Mouse (Mus musculus) heart, embryonic 14.5 days (tissue): ENCODE measurements around the gene Furin. TPM values are rescaled to one million over a fixed set of nuclear protein-coding genes. Genes with fewer than 3 reads are reported as not detected.
A peak's percentile ranks its signal among the peaks of the same experiment; 100 is the strongest.

Experiments used
- ATAC-seq: fragments of 200-750 bp; cut with Nextera tagmentation; 2 replicates; pipeline ENCODE4 v1.8.0; 2017; ENCODE audit warnings: low read depth, moderate TSS enrichment; ENCODE audit not compliant: insufficient number of reproducible peaks, insufficient read depth, low FRiP score
- H3K27ac ChIP-seq, 2 experiments: fragments of 200-500 bp in 1 of 2; fragments of 300-500 bp in 1 of 2; sonication (generic) in 1 of 2; replicated peaks in 1 of 2; 2 replicates each; pipeline ENCODE4 v1.5.1; 2012 to 2014; ENCODE audit warnings: low read depth in 2 of 2, low read length in 2 of 2, control low read depth in 1 of 2, mild to moderate bottlenecking in 1 of 2, mixed read lengths in 1 of 2; ENCODE audit not compliant: control insufficient read depth in 1 of 2, insufficient read depth in 1 of 2
- H3K27me3 ChIP-seq: fragments of 300-500 bp; sonication (generic); 2 replicates; pipeline ENCODE4 v1.6.1; 2014; ENCODE audit warnings: mild to moderate bottlenecking, low read length, control low read depth; ENCODE audit not compliant: control insufficient read depth, insufficient read depth
- H3K36me3 ChIP-seq: fragments of 300-500 bp; sonication (generic); 2 replicates; pipeline ENCODE4 v1.6.1; 2014; ENCODE audit warnings: mild to moderate bottlenecking, control low read depth, low read length, mixed read lengths; ENCODE audit not compliant: control insufficient read depth, insufficient read depth
- H3K4me1 ChIP-seq, 2 experiments: fragments of 200-500 bp in 1 of 2; fragments of 300-500 bp in 1 of 2; sonication (generic) in 1 of 2; 2 replicates each; pipeline ENCODE4 v1.6.1; 2012 to 2014; ENCODE audit warnings: low read length in 2 of 2, control low read depth in 1 of 2, mixed read lengths in 1 of 2; ENCODE audit not compliant: control insufficient read depth in 2 of 2, insufficient read depth in 2 of 2
- H3K4me2 ChIP-seq: fragments of 300-500 bp; sonication (generic); 2 replicates; pipeline ENCODE4 v1.6.1; 2014; ENCODE audit warnings: mild to moderate bottlenecking, low read length
- H3K4me3 ChIP-seq, 2 experiments: fragments of 200-500 bp in 1 of 2; fragments of 300-500 bp in 1 of 2; sonication (generic) in 1 of 2; 2 replicates each; pipeline ENCODE4 v1.5.1; 2012 to 2014; ENCODE audit warnings: low read length in 2 of 2, mild to moderate bottlenecking in 2 of 2, control low read depth in 1 of 2, low read depth in 1 of 2, moderate library complexity in 1 of 2; ENCODE audit not compliant: control insufficient read depth in 1 of 2, insufficient read depth in 1 of 2
- H3K9ac ChIP-seq: fragments of 300-500 bp; sonication (generic); 2 replicates; pipeline ENCODE4 v1.6.1; 2014; ENCODE audit warnings: mild to moderate bottlenecking, low read length
- H3K9me3 ChIP-seq: fragments of 300-500 bp; sonication (generic); 2 replicates; pipeline ENCODE4 v1.6.1; 2016; ENCODE audit warnings: low read length, control low read depth; ENCODE audit not compliant: control insufficient read depth
- WGBS: fragments of 180-500 bp; shearing (Covaris S2); extraction: QIAGEN DNeasy Blood & Tissue Kit; methylation state at CpG from one replicate; pipeline ENCODE4 v1.1.7; 2014; 5-methylcytosine and 5-hydroxymethylcytosine counted together
- polyA plus RNA-seq: library from polyadenylated mRNA; unstranded; fragments of >200 nt; fragmentation: Nextera tagmentation; extraction: Ambion mirVana; gene quantifications from 2 replicates; pipeline ENCODE4 v1.2.1, GENCODE M21; 2014

Gene Furin
- polyA plus RNA-seq, 1 experiment from 2014 or later = 25.2 TPM

DNA sequence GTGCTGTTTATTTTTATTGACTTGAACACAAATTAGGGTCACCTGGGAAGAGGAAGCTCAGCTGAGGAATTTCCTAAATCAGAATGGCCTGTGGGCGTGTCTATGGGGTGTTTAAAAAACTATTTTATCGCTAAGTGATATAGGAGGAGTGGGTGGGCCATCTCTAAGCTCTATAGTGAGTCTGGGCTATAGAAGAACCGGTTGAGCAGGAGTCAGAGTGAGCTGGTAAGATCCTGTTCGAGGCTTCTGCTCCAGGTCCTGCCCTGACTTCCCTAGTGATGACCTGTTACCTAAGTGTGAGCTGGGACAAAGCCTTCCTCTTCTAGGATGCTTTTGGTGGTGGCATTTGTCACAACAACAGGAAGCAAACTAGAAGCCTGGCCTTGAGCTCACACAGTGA is 35.4 kb upstream of the Furin start:
- 79% methylated on average over 4 of the region's 4 CpGs for WGBS

DNA sequence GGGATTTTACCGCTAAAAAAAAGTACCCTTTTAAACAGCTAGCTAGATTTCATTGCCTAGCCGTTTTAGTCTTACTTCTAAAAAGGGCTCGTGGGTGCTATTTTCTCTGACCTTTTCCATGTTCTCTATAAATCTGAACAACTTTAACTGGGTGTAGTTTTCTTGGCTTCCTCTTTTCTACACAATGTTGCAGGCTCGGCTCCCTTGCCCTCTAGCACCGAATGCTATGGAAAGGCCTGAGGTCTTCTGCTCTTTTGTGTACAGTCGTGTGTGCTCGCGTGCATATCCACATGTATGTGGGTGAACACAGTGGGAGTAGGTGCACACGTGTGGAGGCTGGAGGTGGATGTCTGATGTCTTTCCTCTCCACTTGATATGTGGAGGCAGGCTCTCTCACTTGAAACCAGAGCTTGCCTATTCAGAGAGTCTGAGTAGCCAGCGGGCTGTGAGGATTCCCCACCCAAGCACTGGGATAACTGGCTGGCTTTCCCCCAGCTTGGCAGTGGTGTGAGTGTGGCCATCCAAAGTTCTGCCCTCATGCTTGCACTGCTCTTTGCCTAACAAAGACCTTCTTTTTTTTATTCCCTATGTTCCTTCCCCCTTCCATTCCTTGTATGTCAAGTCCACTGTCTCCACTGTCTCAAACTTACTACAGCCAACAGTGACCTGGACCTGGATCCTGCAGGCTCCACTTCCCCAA is 34.7 kb upstream of the Furin start:
- no peak overlapping the region; the same call in 1 of the 2 replicates for H3K9ac ChIP-seq
- no peak overlapping the region for H3K4me3 ChIP-seq
- ATAC-seq = no peak
- no peak overlapping the region for H3K4me2 ChIP-seq
- peaks cover 45 to 48% of the 10 kb centered on the region in 2 experiments for H3K4me1 ChIP-seq
- no peak overlapping the region for H3K27ac ChIP-seq
- no peaks in the 10 kb centered on the region for H3K27me3 ChIP-seq
- H3K9me3 ChIP-seq = no peaks in the 10 kb centered on the region
- no peaks in the 10 kb centered on the region for H3K36me3 ChIP-seq
- 83% methylated on average over 10 of the region's 10 CpGs for WGBS

More for the DNA sequence above, 35.4 kb upstream of the Furin start:
- no peak for ATAC-seq
- Histone ChIP-seq H3K27me3 (no peaks in the 10 kb centered on the region), H3K4me2 (no peak overlapping the region), H3K9me3 (no peaks in the 10 kb centered on the region), H3K36me3 (no peaks in the 10 kb centered on the region), H3K4me1 (peaks cover 46 to 50% of the 10 kb centered on the region in 2 experiments), H3K4me3 (no peak overlapping the region), H3K9ac (no peak overlapping the region), H3K27ac (no peak overlapping the region)

DNA sequence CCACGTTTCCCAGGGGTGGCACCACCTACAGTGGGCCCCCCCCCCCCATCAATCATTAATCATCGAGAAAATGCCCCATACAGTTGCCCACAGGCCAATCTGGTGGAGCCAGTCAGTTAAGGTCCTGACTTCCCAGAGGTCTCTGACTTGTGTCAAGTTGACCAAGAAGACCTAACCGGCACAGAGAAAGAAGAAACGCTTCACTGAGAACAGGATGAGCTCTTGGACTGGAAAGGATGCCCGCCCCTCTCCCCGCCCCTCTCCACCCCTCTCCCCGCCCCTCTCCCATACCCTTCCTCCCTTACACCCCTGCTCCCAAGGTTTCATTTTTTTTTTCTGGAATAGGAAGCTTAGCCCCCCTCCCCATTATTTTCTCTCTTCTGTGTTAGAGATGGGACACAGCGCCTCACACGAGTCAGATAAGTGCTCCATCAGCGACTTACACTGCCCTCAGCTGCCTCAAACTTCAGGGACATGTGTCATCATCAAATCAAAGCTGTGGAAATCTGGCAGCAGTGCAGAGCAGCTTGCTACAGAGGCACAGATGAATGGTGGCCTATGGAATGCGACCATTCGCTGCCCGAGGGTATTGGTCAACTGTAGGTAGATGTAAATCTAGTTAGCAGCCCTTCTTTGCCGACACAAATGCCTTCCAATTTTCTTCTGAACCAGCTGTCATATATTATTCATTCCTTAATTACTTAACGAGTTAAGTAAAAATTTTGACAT is 34.0 kb upstream of the Furin start:
- no peak for ATAC-seq
- no peaks in the 10 kb centered on the region for H3K36me3 ChIP-seq
- H3K9me3 ChIP-seq = no peaks in the 10 kb centered on the region
- 18% methylated on average over 15 of the region's 15 CpGs for WGBS
- no peaks in the 10 kb centered on the region for H3K27me3 ChIP-seq
- H3K4me2 ChIP-seq = peak overlapping the region; percentile 41
- peak overlapping the region in 1 of 2 experiments; percentile 24; a peak in 1 of 4 replicates for H3K27ac ChIP-seq
- peak overlapping the region in 1 of 2 experiments; percentile 3; a peak in 1 of 4 replicates for H3K4me3 ChIP-seq
- H3K9ac ChIP-seq = peak overlapping the region; percentile 21; the same call in 1 of the 2 replicates
- peaks cover 38 to 40% of the 10 kb centered on the region in 2 experiments for H3K4me1 ChIP-seq

DNA sequence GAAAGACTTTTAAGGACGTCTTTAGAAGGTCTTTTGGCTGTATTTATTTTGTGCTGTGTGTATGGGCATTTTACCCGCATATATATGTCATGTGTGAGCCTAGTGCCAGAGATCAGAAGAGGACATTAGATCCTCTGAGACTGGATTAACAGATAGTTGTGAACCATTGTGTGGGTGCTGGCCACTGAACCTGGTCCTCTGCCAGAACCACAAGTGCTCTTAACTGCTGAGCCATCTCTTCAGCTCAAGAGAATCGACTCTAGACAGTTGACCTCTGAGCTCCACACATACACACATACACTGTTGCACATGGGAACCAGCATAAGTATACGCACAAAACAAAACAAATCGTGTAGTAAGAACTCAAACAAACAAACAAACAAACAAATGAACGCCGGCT is 31.3 kb upstream of the Furin start:
- no peaks in the 10 kb centered on the region for H3K9me3 ChIP-seq
- H3K9ac ChIP-seq = no peak overlapping the region
- no peak overlapping the region for H3K4me3 ChIP-seq
- H3K27ac ChIP-seq = no peak overlapping the region
- no peaks in the 10 kb centered on the region for H3K27me3 ChIP-seq
- peaks cover 17 to 22% of the 10 kb centered on the region in 2 experiments for H3K4me1 ChIP-seq
- H3K4me2 ChIP-seq = no peak overlapping the region
- 82% methylated on average over 7 of the region's 7 CpGs for WGBS
- no peak for ATAC-seq
- H3K36me3 ChIP-seq = no peaks in the 10 kb centered on the region

DNA sequence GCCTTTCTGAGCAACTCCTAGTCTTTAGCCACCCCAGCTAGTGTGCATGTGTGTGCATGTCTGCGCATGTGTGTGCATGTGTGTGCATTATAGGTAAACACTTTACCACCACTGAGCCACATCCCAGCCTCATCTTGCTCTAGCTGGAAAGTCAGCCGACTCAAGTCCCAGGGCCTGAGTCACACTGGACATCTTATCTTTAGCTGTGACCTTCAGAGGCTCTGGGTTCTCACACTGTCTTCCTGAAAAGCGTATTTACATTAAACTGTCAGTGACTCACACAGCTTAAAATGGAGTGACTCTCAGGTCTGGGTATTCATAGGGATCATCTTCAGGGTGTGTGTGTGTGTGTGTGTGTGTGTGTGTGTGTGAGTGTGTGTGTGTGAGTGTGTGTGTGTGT is 30.4 kb upstream of the Furin start:
- Histone ChIP-seq H3K4me3 (no peak overlapping the region), H3K27me3 (no peaks in the 10 kb centered on the region), H3K9ac (no peak overlapping the region), H3K9me3 (no peaks in the 10 kb centered on the region), H3K4me2 (no peak overlapping the region), H3K36me3 (no peaks in the 10 kb centered on the region), H3K4me1 (peaks cover 17 to 22% of the 10 kb centered on the region in 2 experiments), H3K27ac (peak overlapping the region in 1 of 2 experiments; percentile 39; a peak in 1 of 4 replicates)
- 0 out of 2 replicates have a peak, but pooled peaks have one; percentile 42 for ATAC-seq
- 37% methylated on average over 3 of the region's 3 CpGs for WGBS

DNA sequence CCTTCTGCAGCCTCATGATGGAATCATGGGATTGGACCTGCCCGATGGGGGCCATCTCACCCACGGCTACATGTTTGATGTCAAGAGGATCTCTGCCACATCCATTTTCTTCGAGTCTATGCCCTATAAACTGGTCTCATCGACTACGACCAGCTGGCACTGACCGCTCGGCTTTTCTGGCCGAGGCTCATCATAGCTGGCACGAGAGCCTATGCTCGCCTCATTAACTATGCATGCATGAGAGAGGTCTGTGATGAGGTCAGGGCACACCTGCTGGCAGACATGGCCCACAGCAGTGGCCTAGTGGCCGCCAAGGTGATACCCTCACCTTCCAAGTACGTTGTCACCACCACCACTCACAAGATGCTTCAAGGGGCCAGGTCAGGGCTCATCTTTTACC is 24.4 kb upstream of the Furin start:
- 91% methylated on average over 12 of the region's 12 CpGs for WGBS

DNA sequence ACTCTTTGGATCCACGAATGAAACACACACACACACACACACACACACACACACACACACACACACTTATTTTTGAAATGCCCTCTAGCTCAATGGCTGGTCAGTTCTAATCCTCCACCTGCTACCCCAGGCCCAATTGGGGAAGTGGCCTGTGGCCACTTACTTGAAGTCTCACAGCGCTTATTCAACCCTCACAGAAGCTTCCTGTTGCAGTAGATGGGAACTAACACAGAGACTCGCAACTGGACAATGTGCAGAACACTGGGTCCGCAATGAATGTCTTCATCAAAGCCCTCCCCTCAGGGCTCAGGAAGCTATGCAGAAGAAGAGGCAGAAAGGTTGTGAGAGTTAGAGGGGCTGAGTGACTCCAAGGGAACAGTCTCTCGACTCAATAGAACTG is 22.5 kb upstream of the Furin start:
- no peak overlapping the region for H3K9ac ChIP-seq
- no peaks in the 10 kb centered on the region for H3K27me3 ChIP-seq
- H3K9me3 ChIP-seq = 0 out of 2 replicates have a peak, but pooled peaks cover 2% of the 10 kb centered on the region
- no peak overlapping the region for H3K27ac ChIP-seq
- H3K4me3 ChIP-seq = no peak overlapping the region
- peaks cover 2 to 5% of the 10 kb centered on the region in 2 experiments; a peak in 2 of 4 replicates for H3K4me1 ChIP-seq
- H3K36me3 ChIP-seq = no peaks in the 10 kb centered on the region
- H3K4me2 ChIP-seq = no peak overlapping the region
- no peak for ATAC-seq
- WGBS = 82% methylated on average over 5 of the region's 5 CpGs

More for the DNA sequence above, 24.4 kb upstream of the Furin start:
- Histone ChIP-seq H3K4me1 (no peaks in the 10 kb centered on the region; a peak in 2 of 4 replicates), H3K27me3 (no peaks in the 10 kb centered on the region), H3K27ac (no peak overlapping the region), H3K9ac (no peak overlapping the region), H3K4me2 (no peak overlapping the region), H3K9me3 (0 out of 2 replicates have a peak, but pooled peaks cover under 1% of the 10 kb centered on the region), H3K36me3 (no peaks in the 10 kb centered on the region), H3K4me3 (no peak overlapping the region)
- no peak for ATAC-seq
